Mouse (Mus musculus) lung, embryonic 14.5 days (tissue): ENCODE results near the gene Hpcal1. TPM values are rescaled to one million over a fixed set of nuclear protein-coding genes. Genes with fewer than 3 reads are reported as not detected.
A peak's percentile ranks its signal among the peaks of the same experiment; 100 is the strongest.

Experiments used
- ATAC-seq: fragments of 200-750 bp; cut with Nextera tagmentation; 2 replicates; pipeline ENCODE4 v1.8.0; 2017; ENCODE audit warnings: mild to moderate bottlenecking, moderate TSS enrichment, moderate library complexity; ENCODE audit not compliant: insufficient read depth
- DNase-seq: peaks from one replicate; pipeline ENCODE4 v3.0.0-alpha.2; 2015
- H3K27ac ChIP-seq: fragments of 300-500 bp; sonication (generic); 2 replicates; pipeline ENCODE4 v1.5.1; 2014; ENCODE audit warnings: low read depth, mild to moderate bottlenecking, moderate library complexity
- H3K27me3 ChIP-seq: fragments of 300-500 bp; sonication (generic); 2 replicates; pipeline ENCODE4 v1.6.1; 2014; ENCODE audit warnings: low read length, control low read depth; ENCODE audit not compliant: insufficient read depth
- H3K36me3 ChIP-seq: fragments of 300-500 bp; sonication (generic); 2 replicates; pipeline ENCODE4 v1.6.1; 2014; ENCODE audit warnings: control low read depth; ENCODE audit not compliant: insufficient read depth
- H3K4me1 ChIP-seq: fragments of 300-500 bp; sonication (generic); 2 replicates; pipeline ENCODE4 v1.6.1; 2014; ENCODE audit warnings: antibody characterized with exemption, control low read depth; ENCODE audit not compliant: insufficient read depth
- H3K4me2 ChIP-seq: fragments of 300-500 bp; sonication (generic); 2 replicates; pipeline ENCODE4 v1.6.1; 2014; ENCODE audit warnings: mild to moderate bottlenecking
- H3K4me3 ChIP-seq: fragments of 300-500 bp; sonication (generic); 2 replicates; pipeline ENCODE4 v1.5.1; 2014; ENCODE audit warnings: low read depth, low read length
- H3K9ac ChIP-seq: fragments of 300-500 bp; sonication (generic); 2 replicates; pipeline ENCODE4 v1.6.1; 2014
- H3K9me3 ChIP-seq: fragments of 300-500 bp; sonication (generic); 2 replicates; pipeline ENCODE4 v1.6.1; 2016; ENCODE audit warnings: low read depth, low read length, control low read depth
- CTCF ChIP-seq: IDR thresholded peaks from 2 replicates; pipeline ENCODE4 v1.5.1; 2016; ENCODE audit warnings: antibody characterized with exemption, low read depth
- WGBS: fragments of 180-500 bp; shearing (Covaris S2); extraction: QIAGEN DNeasy Blood & Tissue Kit; methylation state at CpG from one replicate; pipeline ENCODE4 v1.1.7; 2014; 5-methylcytosine and 5-hydroxymethylcytosine counted together
- polyA plus RNA-seq: library from polyadenylated mRNA; unstranded; fragments of >200 nt; fragmentation: Nextera tagmentation; extraction: Ambion mirVana; gene quantifications from 2 replicates; pipeline ENCODE4 v1.2.1, GENCODE M21; 2014

Hpcal1 gene
- polyA plus RNA-seq, 1 experiment from 2014 or later, result 52.4 TPM

DNA sequence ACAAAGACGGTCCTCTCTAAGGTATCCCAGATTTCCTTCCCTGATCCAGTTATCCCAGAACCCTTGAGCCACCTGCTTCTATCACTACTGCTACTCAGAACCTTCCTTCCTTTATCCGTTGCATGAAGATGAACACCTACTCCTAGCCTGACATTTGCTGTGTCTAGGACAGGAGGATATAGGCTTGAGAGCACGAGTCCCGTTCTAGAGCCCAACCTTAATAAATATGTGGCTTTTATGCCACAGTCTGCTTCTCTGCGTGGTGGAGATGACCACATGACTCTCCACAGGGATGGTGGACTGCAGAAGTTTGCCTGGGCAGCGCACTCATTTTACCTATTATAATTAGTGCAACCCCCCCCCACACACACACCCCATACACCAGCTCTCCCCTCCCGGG, 16.9 kb upstream of the Hpcal1 start:
- Histone ChIP-seq H3K27me3 (no peaks in the 10 kb centered on the region), H3K9ac (no peak overlapping the region), H3K9me3 (no peaks in the 10 kb centered on the region), H3K4me2 (no peak overlapping the region), H3K27ac (no peak overlapping the region), H3K36me3 (no peaks in the 10 kb centered on the region), H3K4me1 (no peaks in the 10 kb centered on the region), H3K4me3 (no peak overlapping the region)
- peak; percentile 21; the same call in 1 of the 2 replicates for ATAC-seq
- TF ChIP-seq CTCF, result no peak
- peak; percentile 27 for DNase-seq
- WGBS, result 42% methylated on average over 7 of the region's 7 CpGs

DNA sequence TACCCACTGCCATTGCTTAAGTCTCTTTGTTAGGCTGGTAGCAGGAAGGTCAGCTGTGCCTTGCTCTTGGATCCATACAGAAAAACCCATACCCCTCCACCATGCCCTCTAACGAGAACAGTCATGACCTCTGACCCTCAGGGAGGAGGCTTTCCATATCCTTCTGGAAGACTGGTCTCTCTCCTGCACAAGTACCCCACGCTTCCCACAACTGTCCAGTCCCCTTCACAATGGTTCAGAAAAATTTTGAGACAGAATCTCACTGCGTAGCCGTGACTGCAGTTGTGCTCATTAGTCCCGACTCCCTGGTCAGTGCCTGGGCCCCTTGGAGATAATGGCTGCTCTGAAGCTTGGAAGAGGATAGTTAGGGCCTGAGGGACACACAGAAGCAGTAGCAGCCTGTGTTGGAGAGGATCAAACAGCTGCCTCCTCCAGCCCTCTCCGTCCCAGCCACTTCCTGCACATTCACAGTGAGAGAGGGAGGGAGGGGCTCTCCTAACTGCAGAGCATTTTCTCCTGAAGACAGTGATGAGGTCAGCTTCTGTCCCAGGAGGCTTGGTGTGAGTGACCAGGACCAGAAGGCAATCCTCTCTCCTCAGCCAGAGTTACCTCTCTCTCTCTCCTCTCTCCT, 16.4 kb upstream of the Hpcal1 start:
- Histone ChIP-seq H3K9ac (no peak overlapping the region), H3K27ac (no peak overlapping the region), H3K4me3 (no peak overlapping the region), H3K27me3 (no peaks in the 10 kb centered on the region), H3K36me3 (no peaks in the 10 kb centered on the region), H3K4me2 (no peak overlapping the region), H3K9me3 (no peaks in the 10 kb centered on the region), H3K4me1 (no peaks in the 10 kb centered on the region)
- DNase-seq, result peak; percentile 47
- WGBS, result 35% methylated on average over 6 of the region's 6 CpGs
- ATAC-seq, result peak; percentile 74; the same call in 1 of the 2 replicates
- no peak for TF ChIP-seq CTCF

DNA sequence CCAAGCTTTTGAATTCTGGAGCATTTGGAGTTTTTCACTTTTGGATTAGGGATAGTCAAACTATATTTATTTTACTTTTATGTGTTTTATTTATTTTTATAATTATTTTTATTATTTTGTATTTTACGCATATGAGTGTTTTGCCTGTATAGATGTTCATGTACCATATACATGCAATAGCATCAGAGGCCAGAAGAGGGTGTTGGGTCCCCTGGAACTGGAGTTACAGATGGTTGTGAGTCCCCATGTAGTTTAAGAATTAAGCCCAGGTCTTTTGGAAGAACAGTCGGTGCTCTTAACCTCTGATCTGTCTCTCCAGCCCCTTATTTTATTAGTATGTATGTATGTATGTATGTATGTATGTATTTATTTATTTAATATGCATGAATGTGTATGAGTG, 12.9 kb upstream of the Hpcal1 start:
- no peaks in the 10 kb centered on the region for H3K36me3 ChIP-seq
- no peak for ATAC-seq
- WGBS, result 78% methylated on average over 2 of the region's 2 CpGs

DNA sequence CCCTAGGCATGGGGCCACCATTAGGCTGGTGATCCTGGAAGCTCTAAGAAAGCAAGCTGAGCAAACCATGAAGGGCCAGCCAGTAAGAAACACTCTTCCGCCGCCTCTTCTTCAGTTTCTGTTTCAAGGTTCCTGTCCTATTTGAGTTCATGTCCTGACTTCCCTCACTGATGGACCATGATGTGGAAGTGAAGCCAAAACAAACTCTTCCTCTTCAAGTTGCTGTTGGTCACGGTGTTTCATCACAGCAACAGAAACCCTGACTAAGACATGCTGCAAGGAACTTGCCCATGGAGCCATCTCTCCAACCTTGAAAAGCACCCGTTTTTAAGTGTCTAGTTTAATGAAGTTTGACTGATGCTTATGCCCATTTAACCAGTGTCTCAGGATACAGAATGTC, 11.1 kb upstream of the Hpcal1 start:
- no peaks in the 10 kb centered on the region for H3K36me3 ChIP-seq
- H3K9ac ChIP-seq, result no peak overlapping the region
- DNase-seq, result no peak
- ATAC-seq, result no peak
- no peaks in the 10 kb centered on the region for H3K27me3 ChIP-seq
- no peaks in the 10 kb centered on the region for H3K4me1 ChIP-seq
- H3K4me2 ChIP-seq, result no peak overlapping the region
- no peak for TF ChIP-seq CTCF
- H3K9me3 ChIP-seq, result no peaks in the 10 kb centered on the region
- no peak overlapping the region for H3K4me3 ChIP-seq
- 80% methylated on average over 4 of the region's 4 CpGs for WGBS
- no peak overlapping the region for H3K27ac ChIP-seq

More for the DNA sequence above, 12.9 kb upstream of the Hpcal1 start:
- peak; percentile 26; the same call in 1 of the 2 replicates for TF ChIP-seq CTCF
- Histone ChIP-seq H3K9ac (no peak overlapping the region), H3K27ac (no peak overlapping the region), H3K4me2 (no peak overlapping the region), H3K4me3 (no peak overlapping the region), H3K4me1 (no peaks in the 10 kb centered on the region), H3K9me3 (no peaks in the 10 kb centered on the region), H3K27me3 (no peaks in the 10 kb centered on the region)
- DNase-seq, result peak; percentile 34

DNA sequence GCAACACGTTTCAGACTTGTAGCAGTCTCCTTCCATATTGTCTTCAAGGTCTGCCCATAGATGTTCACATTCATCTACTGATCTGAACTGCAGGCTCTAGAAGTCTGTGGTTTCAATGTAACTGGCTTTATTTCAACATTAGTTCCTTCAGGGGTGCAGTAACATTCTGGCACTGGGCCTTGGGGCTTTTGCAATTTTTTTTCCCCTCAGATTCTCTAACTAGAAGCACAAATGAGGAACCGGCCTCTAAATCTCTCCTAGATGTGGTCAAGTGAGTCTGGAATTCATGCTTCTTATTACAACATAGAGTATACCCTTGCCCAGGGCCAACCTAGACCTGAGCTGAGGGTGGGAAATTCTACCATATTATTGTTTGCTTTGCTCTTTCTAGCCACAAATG, 8.5 kb upstream of the Hpcal1 start:
- WGBS, result 80% methylated on average over 2 of the region's 2 CpGs
- Histone ChIP-seq H3K4me2 (no peak overlapping the region), H3K4me3 (no peak overlapping the region), H3K9me3 (no peaks in the 10 kb centered on the region), H3K36me3 (no peaks in the 10 kb centered on the region), H3K4me1 (no peaks in the 10 kb centered on the region), H3K27me3 (no peaks in the 10 kb centered on the region), H3K27ac (no peak overlapping the region), H3K9ac (no peak overlapping the region)
- no peak for TF ChIP-seq CTCF
- DNase-seq (no peak), ATAC-seq (no peak)

DNA sequence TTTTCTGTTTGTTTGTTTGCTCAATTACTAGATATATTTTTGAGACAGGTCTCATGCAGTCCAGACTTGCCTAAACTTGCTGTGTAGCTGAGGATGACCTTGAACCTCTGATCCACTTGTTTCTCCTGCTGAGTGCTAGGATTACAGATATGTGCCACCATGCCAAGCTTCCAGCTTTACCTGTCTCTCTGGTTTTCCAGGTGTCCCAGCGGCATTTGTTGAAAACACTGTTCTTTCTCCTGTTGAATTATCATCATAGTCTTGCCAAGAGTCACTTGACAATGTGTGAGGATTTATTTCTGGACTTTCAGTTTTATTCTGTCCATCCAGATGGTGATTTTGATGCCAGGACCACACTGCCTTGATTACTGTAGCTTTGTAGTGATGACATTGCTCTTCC, 6.3 kb upstream of the Hpcal1 start:
- WGBS, result 71% methylated on average over 1 of the region's 1 CpGs
- no peaks in the 10 kb centered on the region for H3K4me1 ChIP-seq
- H3K9me3 ChIP-seq, result no peaks in the 10 kb centered on the region
- H3K4me2 ChIP-seq, result no peak overlapping the region
- no peaks in the 10 kb centered on the region for H3K36me3 ChIP-seq
- no peak overlapping the region for H3K4me3 ChIP-seq
- TF ChIP-seq CTCF, result no peak
- no peaks in the 10 kb centered on the region for H3K27me3 ChIP-seq
- no peak for DNase-seq
- H3K9ac ChIP-seq, result no peak overlapping the region
- H3K27ac ChIP-seq, result no peak overlapping the region
- no peak for ATAC-seq

DNA sequence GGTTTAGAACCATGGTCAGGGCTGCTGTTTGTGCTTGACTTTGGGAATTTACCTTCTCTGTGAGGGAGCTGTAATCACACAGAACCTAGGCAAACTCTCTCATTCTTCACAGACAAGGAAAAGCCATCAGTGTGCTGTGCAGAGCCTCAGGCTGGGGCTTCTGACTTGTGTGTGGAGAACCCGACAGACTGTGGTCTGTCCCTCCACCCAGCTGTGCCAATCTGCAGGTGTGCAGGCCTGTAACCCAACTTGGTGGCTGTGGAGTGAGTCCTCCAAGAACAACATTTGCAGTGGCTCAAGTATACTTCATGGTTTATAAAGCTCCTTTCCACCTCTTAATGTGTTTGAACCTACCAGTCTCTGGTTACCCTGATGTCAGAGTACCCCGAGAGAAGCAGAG, 4.5 kb upstream of the Hpcal1 start:
- Histone ChIP-seq H3K4me2 (no peak overlapping the region), H3K9ac (no peak overlapping the region), H3K27ac (no peak overlapping the region), H3K36me3 (no peaks in the 10 kb centered on the region), H3K27me3 (no peaks in the 10 kb centered on the region), H3K9me3 (no peaks in the 10 kb centered on the region), H3K4me1 (no peaks in the 10 kb centered on the region), H3K4me3 (no peak overlapping the region)
- no peak for TF ChIP-seq CTCF
- ATAC-seq (no peak), DNase-seq (no peak)
- 65% methylated on average over 2 of the region's 2 CpGs for WGBS

DNA sequence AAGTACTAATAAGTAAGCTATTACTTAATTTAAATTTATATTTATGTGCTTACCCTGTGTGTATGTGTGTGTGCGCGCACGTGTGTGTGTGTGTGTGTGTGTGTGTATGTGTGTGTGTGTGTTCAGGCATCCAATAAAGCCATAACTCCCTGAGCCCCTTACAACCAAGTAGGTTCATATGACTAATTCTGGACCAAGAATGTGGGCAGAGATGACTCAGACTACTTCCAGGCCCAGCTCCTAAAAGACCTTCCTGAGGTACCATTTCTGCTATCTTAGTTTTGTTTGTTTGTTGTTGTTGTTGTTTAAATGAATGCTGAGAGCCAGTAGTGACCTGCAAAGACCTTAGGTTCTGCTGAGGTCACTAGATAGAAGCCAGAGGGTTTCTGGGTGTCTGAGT, 1.7 kb upstream of the Hpcal1 start:
- Histone ChIP-seq H3K4me2 (no peak overlapping the region), H3K4me3 (no peak overlapping the region), H3K9me3 (no peaks in the 10 kb centered on the region), H3K27ac (no peak overlapping the region), H3K27me3 (peaks cover 11% of the 10 kb centered on the region; the same call in 1 of the 2 replicates), H3K9ac (no peak overlapping the region), H3K36me3 (no peaks in the 10 kb centered on the region), H3K4me1 (0 out of 2 replicates have a peak, but pooled peaks cover 9% of the 10 kb centered on the region)
- TF ChIP-seq CTCF, result no peak
- WGBS, result 90% methylated on average over 3 of the region's 3 CpGs
- DNase-seq (no peak), ATAC-seq (no peak)
